Mouse (Mus musculus): ENCODE measurements around the gene Atp6v0e.

- TF ChIP-seq CTCF (IDR thresholded peaks at IDR 0.05; ENCODE audit: extremely low read depth, insufficient read depth, low read length) (no peak), POLR2A (IDR thresholded peaks at IDR 0.05; ENCODE audit: extremely low read depth, insufficient read depth, low read length) (no peak)
Measured at GRCm38 (mm10) chr17:26643456-26643855, 19.6 kb upstream of the Atp6v0e start.
